Mouse (Mus musculus) forebrain, embryonic 10.5 days (tissue): ENCODE measurements around the gene Tmem123. TPM values are rescaled to one million over a fixed set of nuclear protein-coding genes. Genes with fewer than 3 reads are reported as not detected.

ENCODE experiments used
- DNase-seq: peaks from one replicate; pipeline ENCODE4 v3.0.0-alpha.2; 2017; ENCODE audit warnings: low spot score; ENCODE audit errors: extremely low spot score
- H3K27ac ChIP-seq: fragments of 300-500 bp; sonication (generic); 2 replicates; pipeline ENCODE4 v1.5.1; 2016; ENCODE audit warnings: mild to moderate bottlenecking
- H3K27me3 ChIP-seq: fragments of 300-500 bp; sonication (generic); 2 replicates; pipeline ENCODE4 v1.6.1; 2016; ENCODE audit warnings: mild to moderate bottlenecking; ENCODE audit not compliant: poor library complexity, severe bottlenecking
- H3K36me3 ChIP-seq: fragments of 300-500 bp; sonication (generic); replicated peaks from 2 replicates; pipeline ENCODE4 v1.6.1; 2016; ENCODE audit warnings: mild to moderate bottlenecking, moderate library complexity
- H3K4me1 ChIP-seq: fragments of 300-500 bp; sonication (generic); 2 replicates; pipeline ENCODE4 v1.6.1; 2016
- H3K4me3 ChIP-seq: fragments of 300-500 bp; sonication (generic); 2 replicates; pipeline ENCODE4 v1.5.1; 2016; ENCODE audit warnings: mild to moderate bottlenecking, moderate library complexity
- H3K9me3 ChIP-seq: fragments of 300-500 bp; sonication (generic); 2 replicates; pipeline ENCODE4 v1.6.1; 2016; ENCODE audit warnings: mild to moderate bottlenecking, moderate library complexity
- WGBS: fragments of 180-500 bp; shearing (Covaris S2); methylation state at CpG from one replicate; pipeline ENCODE4 v1.1.7; 2016; 5-methylcytosine and 5-hydroxymethylcytosine counted together
- microRNA-seq: library from miRNA; unstranded; fragments of <30 nt; microRNA quantifications from one replicate; pipeline ENCODE4, GENCODE M21; 2017
- polyA plus RNA-seq: library from polyadenylated mRNA; unstranded; fragments of >200 nt; fragmentation: Nextera tagmentation; extraction: Ambion mirVana; gene quantifications from 2 replicates; pipeline ENCODE4 v1.2.1, GENCODE M21; 2016

The Tmem123 gene
- polyA plus RNA-seq, 1 experiment from 2014 or later = 104 TPM

DNA sequence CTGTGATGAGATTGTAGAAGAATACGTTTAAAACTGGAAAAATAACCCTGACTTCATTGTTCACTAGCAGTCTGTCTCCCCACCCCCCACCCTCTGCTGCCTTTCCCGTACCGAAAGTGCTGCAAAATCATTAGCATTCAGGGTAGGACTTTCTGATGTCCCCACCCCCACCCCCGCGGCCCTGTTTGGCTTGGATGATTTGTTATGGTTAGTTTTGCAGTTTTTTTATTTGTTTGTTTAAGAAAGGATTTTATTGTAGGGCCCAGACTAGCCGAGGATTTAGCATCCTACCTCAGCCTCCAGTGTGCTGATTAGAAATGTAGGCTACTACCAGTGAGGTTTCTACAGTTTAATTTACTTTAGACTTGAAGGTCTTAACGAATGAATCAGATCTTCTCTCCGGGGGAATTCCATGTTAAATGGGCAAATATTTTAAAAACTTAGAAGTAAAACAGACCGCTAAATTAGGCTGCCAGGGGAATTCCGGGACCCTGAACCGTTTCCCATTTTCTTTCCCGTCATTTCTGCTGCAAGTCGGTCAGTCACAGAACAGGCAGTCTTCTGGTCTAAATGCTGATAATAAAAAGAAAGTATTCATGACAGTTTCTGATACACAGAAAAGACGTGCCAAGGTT, 74.1 kb downstream of the Tmem123 start:
- peak overlapping the region; percentile 94 for H3K27ac ChIP-seq
- H3K36me3 ChIP-seq = peaks cover 19% of the 10 kb centered on the region
- WGBS = 29% methylated on average over 14 of the region's 14 CpGs
- H3K4me3 ChIP-seq = peak overlapping the region; percentile 64
- 0 out of 2 replicates have a peak, but pooled peaks cover 3% of the 10 kb centered on the region for H3K9me3 ChIP-seq
- no peaks in the 10 kb centered on the region for H3K27me3 ChIP-seq
- DNase-seq = peak; percentile 46
- peaks cover 19% of the 10 kb centered on the region for H3K4me1 ChIP-seq

DNA sequence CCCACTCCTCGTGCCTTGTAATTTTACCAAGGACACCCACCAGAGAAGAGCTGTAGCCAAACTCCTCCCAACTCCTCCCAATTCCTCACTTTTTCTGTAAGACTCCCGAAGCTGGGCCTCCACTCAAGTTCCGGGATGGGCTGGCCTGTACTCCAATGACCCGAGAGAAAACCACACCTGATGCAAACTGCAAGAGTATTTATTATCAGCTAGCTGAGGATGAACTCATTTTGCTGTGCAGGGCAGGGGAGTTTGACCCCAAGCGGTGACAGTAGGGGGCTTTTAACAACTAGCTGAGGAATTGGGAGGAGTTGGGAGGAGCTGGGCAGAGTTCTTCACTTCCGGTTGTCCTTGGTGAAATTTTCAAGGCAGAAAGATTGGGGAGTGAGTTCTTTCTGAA, 77.4 kb downstream of the Tmem123 start:
- Histone ChIP-seq H3K9me3 (0 out of 2 replicates have a peak, but pooled peaks cover 3% of the 10 kb centered on the region), H3K27ac (no peak overlapping the region), H3K27me3 (no peaks in the 10 kb centered on the region), H3K4me1 (peaks cover 11% of the 10 kb centered on the region), H3K4me3 (no peak overlapping the region), H3K36me3 (no peaks in the 10 kb centered on the region)
- 81% methylated on average over 6 of the region's 6 CpGs for WGBS
- DNase-seq = no peak

Small RNA genes lying within 50 kb of the gene (microRNA-seq; reads per million reads assigned to microRNA genes)
- gene Mir5618 = 18.9 reads per million, percentile 30 among the genes with 10 or more reads in this experiment

Other genes with a start within 250 kb of the Tmem123 start
- gene Mmp8, start 205.6 kb upstream of the Tmem123 start, polyA plus RNA-seq = 0.15 TPM in 1 of 2 replicates, not detected in the other
- not detected in 2 replicates for gene Mmp27, start 192.6 kb upstream of the Tmem123 start, polyA plus RNA-seq
- not detected in 2 replicates for gene Mmp20, start 135.8 kb upstream of the Tmem123 start, polyA plus RNA-seq
- gene Mmp7, start 72.0 kb upstream of the Tmem123 start, polyA plus RNA-seq = not detected in 2 replicates
- 34.0 and 37.2 TPM in 2 replicates for gene Birc2, start 73.0 kb downstream of the Tmem123 start, polyA plus RNA-seq
- 3.7 TPM in 2 replicates for gene Birc3, start 109.1 kb downstream of the Tmem123 start, polyA plus RNA-seq
- gene Yap1, start 240.6 kb downstream of the Tmem123 start, polyA plus RNA-seq = 34.5 and 36.8 TPM in 2 replicates